ENCODE assay signal across 8 mouse cellular contexts in the genomic region with DNA sequence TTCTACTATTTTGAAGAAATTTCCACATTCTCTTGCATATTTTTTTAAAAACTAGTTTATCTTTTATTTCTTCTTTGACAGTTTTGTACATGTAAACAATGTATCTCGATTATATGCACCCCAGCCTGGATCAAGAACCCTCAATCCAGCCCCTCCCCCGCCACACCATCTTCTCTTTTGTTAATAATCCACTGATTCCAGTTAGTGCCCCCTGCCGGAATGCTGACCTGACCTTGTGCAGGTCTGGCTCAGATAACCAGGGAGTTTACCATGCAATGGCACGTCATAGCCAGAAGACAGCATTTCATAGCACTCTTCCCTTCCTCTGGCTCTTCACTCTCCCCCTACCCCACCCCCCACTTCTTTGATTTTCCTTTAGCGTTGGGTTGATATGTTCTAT. TPM values are rescaled to one million over a fixed set of nuclear protein-coding genes. Genes with fewer than 3 reads are reported as not detected.
DNase-seq lines count a peak whose midpoint lies in the region; ATAC-seq and TF ChIP-seq lines count a peak whose summit lies in the region.

No protein-coding gene starts in this region.

- peaks cover 7% of the 10 kb centered on the region for H3K4me1 ChIP-seq in hindbrain, embryonic 15.5 days (replicated peaks)
- no peaks in the 10 kb centered on the region for H3K4me1 ChIP-seq in liver, embryonic 11.5 days (replicated peaks; ENCODE audit: control insufficient read depth, insufficient read depth, low read length)
- H3K4me1 ChIP-seq in neural tube, embryonic 14.5 days (ENCODE audit: control insufficient read depth, insufficient read depth, low read length) = 0 out of 2 replicates have a peak, but pooled peaks cover 3% of the 10 kb centered on the region

- peak overlapping the region; percentile 78 for H3K4me2 ChIP-seq in hindbrain, embryonic 15.5 days
- H3K4me2 ChIP-seq in liver, embryonic 11.5 days = peak overlapping the region; percentile 73
- H3K4me2 ChIP-seq in neural tube, embryonic 14.5 days (ENCODE audit: low read depth, low read length) = peak overlapping the region; percentile 63; the same call in 1 of the 2 replicates

- peak overlapping the region; percentile 45; the same call in 1 of the 2 replicates for H3K4me3 ChIP-seq in hindbrain, embryonic 15.5 days
- H3K4me3 ChIP-seq in liver, embryonic 11.5 days (ENCODE audit: low read depth, low read length) = peak overlapping the region; percentile 50
- no peak overlapping the region; the same call in 1 of the 2 replicates for H3K4me3 ChIP-seq in neural tube, embryonic 14.5 days (ENCODE audit: low read depth, low read length)

- no peak overlapping the region for H3K27ac ChIP-seq in hindbrain, embryonic 15.5 days (replicated peaks)
- no peak overlapping the region for H3K27ac ChIP-seq in liver, embryonic 11.5 days (ENCODE audit: low read depth, low read length)
- H3K27ac ChIP-seq in neural tube, embryonic 14.5 days (ENCODE audit: low read depth, low read length) = no peak overlapping the region

- TF ChIP-seq CTCF in brain, embryonic 14.5 days (IDR thresholded peaks at IDR 0.05; ENCODE audit: borderline replicate concordance, extremely low read depth, insufficient read depth, insufficient read length) = peak; percentile 16; the same call in 1 of the 2 replicates

- H3K9ac ChIP-seq in hindbrain, embryonic 15.5 days = no peak overlapping the region
- H3K9ac ChIP-seq in liver, embryonic 11.5 days (ENCODE audit: low read depth, low read length) = no peak overlapping the region
- no peak overlapping the region for H3K9ac ChIP-seq in neural tube, embryonic 14.5 days (replicated peaks; ENCODE audit: low read depth, low read length)

- no peaks in the 10 kb centered on the region for H3K36me3 ChIP-seq in hindbrain, embryonic 15.5 days
- no peaks in the 10 kb centered on the region for H3K36me3 ChIP-seq in liver, embryonic 11.5 days (ENCODE audit: control insufficient read depth, insufficient read depth, low read length)
- H3K36me3 ChIP-seq in neural tube, embryonic 14.5 days (ENCODE audit: control insufficient read depth, insufficient read depth, low read length) = no peaks in the 10 kb centered on the region

- no peaks in the 10 kb centered on the region for H3K9me3 ChIP-seq in hindbrain, embryonic 15.5 days
- no peaks in the 10 kb centered on the region for H3K9me3 ChIP-seq in liver, embryonic 11.5 days (ENCODE audit: control insufficient read depth, low read length)
- no peaks in the 10 kb centered on the region for H3K9me3 ChIP-seq in neural tube, embryonic 14.5 days (ENCODE audit: control insufficient read depth, low read length)

- WGBS in hindbrain, embryonic 15.5 days = 36% methylated on average over 5 of the region's 5 CpGs
- WGBS in liver, embryonic 11.5 days = 35% methylated on average over 5 of the region's 5 CpGs
- WGBS in neural tube, embryonic 14.5 days = 43% methylated on average over 5 of the region's 5 CpGs

- ATAC-seq in hindbrain, embryonic 15.5 days (ENCODE audit: low FRiP score, low read depth) = no peak
- ATAC-seq in liver, embryonic 11.5 days (replicated peaks; ENCODE audit: low FRiP score) = peak; percentile 52; the same call in 1 of the 2 replicates
- no peak for ATAC-seq in neural tube, embryonic 14.5 days (ENCODE audit: low read depth)

- peak; percentile 24 to 50 for DNase-seq in adrenal gland, adult (ENCODE audit: inconsistent age in 2 of 2, low spot score in 1 of 2)
- no peak for DNase-seq in adrenal gland, postnatal 25 days
- no peak for DNase-seq in brain, embryonic 14.5 days (ENCODE audit: low read depth)
- DNase-seq in liver, embryonic 11.5 days (ENCODE audit: low spot score) = no peak
- DNase-seq in urinary bladder, postnatal 36 days (ENCODE audit: low spot score in 2 of 2) = no peak
- no peak for DNase-seq in frontal cortex, adult 2 months (ENCODE audit: extremely low spot score in 1 of 2, low spot score in 1 of 2)

- no peak for TF ChIP-seq POLR2A in brain, embryonic 14.5 days (IDR thresholded peaks at IDR 0.05; ENCODE audit: borderline replicate concordance, extremely low read depth, insufficient read depth, insufficient read length, poor library complexity, severe bottlenecking)

- no peaks in the 10 kb centered on the region for H3K27me3 ChIP-seq in hindbrain, embryonic 15.5 days
- no peaks in the 10 kb centered on the region for H3K27me3 ChIP-seq in liver, embryonic 11.5 days (replicated peaks; ENCODE audit: control insufficient read depth, insufficient read depth, low read length)
- no peaks in the 10 kb centered on the region for H3K27me3 ChIP-seq in neural tube, embryonic 14.5 days (ENCODE audit: control insufficient read depth, insufficient read depth, low read length)

RNA-seq across cellular contexts. Expression of gene Cfap221, which starts 0.6 kb away (rescaled TPM):
- total RNA-seq in adrenal gland, postnatal 25 days (2021) = 0.24 TPM in 1 of 2 replicates, not detected in the other
- polyA plus RNA-seq in brain, embryonic 14.5 days (2012; rRNA removed) = 0.13 and 0.52 TPM in 2 replicates
- 0.35 and 0.40 TPM in 2 replicates for polyA plus RNA-seq in hindbrain, embryonic 15.5 days (2015; fragmentation: Nextera tagmentation; extraction: Ambion mirVana)
- polyA plus RNA-seq in liver, embryonic 11.5 days (2014; fragmentation: Nextera tagmentation; extraction: Ambion mirVana) = 0.29 TPM in 1 of 2 replicates, not detected in the other
- polyA plus RNA-seq in neural tube, embryonic 14.5 days (2014; fragmentation: Nextera tagmentation; extraction: Ambion mirVana) = 0.13 and 0.18 TPM in 2 replicates
- 0.13 and 0.20 TPM in 2 replicates for polyA plus RNA-seq in frontal cortex, adult 2 months (2012; rRNA removed)

RNA-seq across cellular contexts. Expression of gene Sctr, which starts 9.1 kb away (rescaled TPM):
- total RNA-seq in adrenal gland, postnatal 25 days (2021) = 7.4 and 8.0 TPM in 2 replicates
- 1.2 and 1.7 TPM in 2 replicates for polyA plus RNA-seq in brain, embryonic 14.5 days (2012; rRNA removed)
- 0.41 and 0.82 TPM in 2 replicates for polyA plus RNA-seq in hindbrain, embryonic 15.5 days (2015; fragmentation: Nextera tagmentation; extraction: Ambion mirVana)
- polyA plus RNA-seq in liver, embryonic 11.5 days (2014; fragmentation: Nextera tagmentation; extraction: Ambion mirVana) = not detected in 2 replicates
- 0.66 and 0.77 TPM in 2 replicates for polyA plus RNA-seq in neural tube, embryonic 14.5 days (2014; fragmentation: Nextera tagmentation; extraction: Ambion mirVana)
- 0.53 and 0.66 TPM in 2 replicates for polyA plus RNA-seq in frontal cortex, adult 2 months (2012; rRNA removed)

Comparison
In these comparisons a context has a peak if more than half of its experiments do, and no peak if none do; other contexts are left out.
1. DNase-seq: peak in adrenal gland, adult (2 of 2); none in adrenal gland, postnatal 25 days (single experiment), brain, embryonic 14.5 days (single experiment), liver, embryonic 11.5 days (single experiment), urinary bladder, postnatal 36 days (0 of 2) and frontal cortex, adult 2 months (0 of 2).
2. Peak in every context shown above with its lines, with median percentiles within 50 percentile points of each other: H3K4me2 ChIP-seq.